Mouse (Mus musculus): ENCODE measurements around the gene Plbd1. TPM values are rescaled to one million over a fixed set of nuclear protein-coding genes. Genes with fewer than 3 reads are reported as not detected.

Plbd1 gene
- total and polyA plus RNA-seq, 2 experiments from 2014 or later: 11.9 to 13.3 TPM

DNA sequence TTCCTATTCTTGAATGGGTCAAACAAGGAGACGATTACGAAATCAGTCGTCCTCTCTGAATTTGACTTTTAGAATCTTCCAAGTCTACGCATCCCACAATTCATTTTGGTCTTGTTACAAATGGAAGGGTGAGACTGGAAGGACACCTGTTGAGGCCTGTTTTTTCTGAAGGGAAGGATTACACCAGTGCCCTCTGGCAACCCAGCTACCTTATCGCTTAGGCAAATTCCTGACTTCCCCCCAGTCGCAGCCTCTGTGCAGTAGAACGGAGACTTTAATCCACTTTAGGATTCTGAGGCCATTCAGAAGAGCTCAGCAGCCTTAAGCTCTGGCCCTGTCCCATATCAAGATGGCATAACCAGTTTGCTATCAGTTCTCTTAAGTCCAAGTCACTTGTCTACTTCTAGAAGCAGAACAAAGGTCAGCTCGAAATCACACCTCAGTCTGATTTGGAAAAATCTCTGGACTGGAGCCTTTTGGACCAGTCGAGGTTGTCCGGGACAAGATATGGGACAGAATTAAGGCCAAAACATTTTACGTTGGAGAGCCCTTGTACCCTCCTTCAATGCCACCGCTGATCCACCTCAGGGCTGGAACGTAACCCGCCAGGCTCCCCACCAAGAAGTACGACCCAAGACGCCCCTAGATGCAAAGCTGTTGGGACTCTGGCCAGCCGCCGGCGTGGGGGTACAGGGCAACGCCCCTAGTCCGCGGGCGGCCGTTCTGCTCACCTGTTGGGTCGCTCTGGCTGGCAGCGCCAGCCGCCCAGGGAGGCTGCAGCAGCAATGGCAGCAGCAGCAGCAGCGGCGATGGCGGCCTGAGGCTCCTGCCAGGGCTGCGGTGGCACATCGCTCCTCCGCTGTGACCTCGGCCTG lies 660 bp downstream of the Plbd1 start:
- Histone ChIP-seq H3K4me3 (ENCODE audit: low read depth, low read length) (peak overlapping the region; percentile 32), H3K27ac (ENCODE audit: low read depth) (no peak overlapping the region), H3K4me2 (ENCODE audit: low read depth, low read length) (peak overlapping the region; percentile 54), H3K27me3 (ENCODE audit: control insufficient read depth, insufficient read depth, low read length) (0 out of 2 replicates have a peak, but pooled peaks cover 11% of the 10 kb centered on the region), H3K9ac (replicated peaks; ENCODE audit: low read depth, low read length) (peak overlapping the region; percentile 45; the same call in 1 of the 2 replicates), H3K9me3 (replicated peaks; ENCODE audit: control insufficient read depth, low read length) (no peaks in the 10 kb centered on the region), H3K4me1 (ENCODE audit: control insufficient read depth, insufficient read depth) (no peaks in the 10 kb centered on the region), H3K36me3 (replicated peaks; ENCODE audit: control insufficient read depth, insufficient read depth, low read length) (no peaks in the 10 kb centered on the region)
- peak; percentile 13; the same call in 1 of the 2 replicates for ATAC-seq (ENCODE audit: insufficient read depth, low read depth)
- 18% methylated on average over 32 of the region's 34 CpGs for WGBS
- no peak for DNase-seq (ENCODE audit: low spot score)
- TF ChIP-seq CTCF (IDR thresholded peaks at IDR 0.05; ENCODE audit: low read depth): no peak
- TF ChIP-seq EP300 (IDR thresholded peaks at IDR 0.05; ENCODE audit: low read depth): no peak

DNA sequence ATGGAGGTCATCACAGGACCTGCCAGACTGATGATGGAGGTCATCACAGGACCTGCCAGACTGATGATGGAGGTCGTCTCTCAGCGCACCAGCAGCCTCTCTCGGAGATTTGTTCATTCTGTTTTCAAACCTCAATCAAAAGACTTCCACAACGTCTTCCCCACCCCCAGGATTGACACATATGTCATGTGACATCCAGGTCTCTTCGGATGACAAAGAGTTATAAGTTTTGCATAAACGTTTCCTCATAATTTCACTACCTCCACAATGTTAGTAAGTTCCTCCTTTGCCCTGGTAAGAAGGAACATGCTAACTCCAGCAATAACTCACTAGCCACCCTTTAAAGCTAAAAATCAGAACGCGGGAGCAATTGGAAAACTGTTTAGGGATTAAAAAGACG lies 2.5 kb downstream of the Plbd1 start:
- H3K27me3 ChIP-seq (ENCODE audit: control insufficient read depth, insufficient read depth, low read length): 0 out of 2 replicates have a peak, but pooled peaks cover 11% of the 10 kb centered on the region
- H3K4me2 ChIP-seq (ENCODE audit: low read depth, low read length): no peak overlapping the region
- H3K27ac ChIP-seq (ENCODE audit: low read depth): no peak overlapping the region
- no peak for DNase-seq (ENCODE audit: low spot score)
- WGBS: 87% methylated on average over 9 of the region's 9 CpGs
- no peaks in the 10 kb centered on the region for H3K36me3 ChIP-seq (replicated peaks; ENCODE audit: control insufficient read depth, insufficient read depth, low read length)
- H3K4me3 ChIP-seq (ENCODE audit: low read depth, low read length): no peak overlapping the region
- no peaks in the 10 kb centered on the region for H3K4me1 ChIP-seq (ENCODE audit: control insufficient read depth, insufficient read depth)
- H3K9ac ChIP-seq (replicated peaks; ENCODE audit: low read depth, low read length): no peak overlapping the region
- ATAC-seq (ENCODE audit: insufficient read depth, low read depth): no peak
- no peak for TF ChIP-seq CTCF (IDR thresholded peaks at IDR 0.05; ENCODE audit: low read depth)
- TF ChIP-seq EP300 (IDR thresholded peaks at IDR 0.05; ENCODE audit: low read depth): no peak
- no peaks in the 10 kb centered on the region for H3K9me3 ChIP-seq (replicated peaks; ENCODE audit: control insufficient read depth, low read length)

DNA sequence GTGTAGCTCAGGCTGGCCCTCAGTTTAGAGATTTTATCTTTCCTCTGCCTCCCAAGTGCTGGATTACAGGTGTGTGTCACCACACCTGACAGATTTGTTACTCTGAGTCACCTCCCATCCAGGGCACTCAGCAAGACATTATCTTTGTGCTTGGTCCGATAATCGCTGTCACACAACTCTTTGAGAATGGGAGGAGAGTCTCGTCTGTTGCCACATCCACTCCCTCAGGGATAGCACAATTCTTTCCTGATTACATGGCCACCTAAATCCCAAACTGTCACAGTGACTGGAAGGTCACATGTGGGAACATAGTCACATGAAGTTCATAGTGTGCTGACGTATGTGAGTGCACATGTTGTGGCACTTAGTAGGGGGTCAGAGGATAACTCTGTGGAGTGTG lies 3.4 kb downstream of the Plbd1 start:
- H3K36me3 ChIP-seq (replicated peaks; ENCODE audit: control insufficient read depth, insufficient read depth, low read length): no peaks in the 10 kb centered on the region
- no peak overlapping the region for H3K9ac ChIP-seq (replicated peaks; ENCODE audit: low read depth, low read length)
- H3K4me3 ChIP-seq (ENCODE audit: low read depth, low read length): no peak overlapping the region
- DNase-seq (ENCODE audit: low spot score) (no peak), ATAC-seq (ENCODE audit: insufficient read depth, low read depth) (no peak)
- no peak overlapping the region for H3K27ac ChIP-seq (ENCODE audit: low read depth)
- no peak overlapping the region for H3K4me2 ChIP-seq (ENCODE audit: low read depth, low read length)
- 69% methylated on average over 4 of the region's 4 CpGs for WGBS
- H3K27me3 ChIP-seq (ENCODE audit: control insufficient read depth, insufficient read depth, low read length): 0 out of 2 replicates have a peak, but pooled peaks cover 6% of the 10 kb centered on the region
- no peaks in the 10 kb centered on the region for H3K4me1 ChIP-seq (ENCODE audit: control insufficient read depth, insufficient read depth)
- no peaks in the 10 kb centered on the region for H3K9me3 ChIP-seq (replicated peaks; ENCODE audit: control insufficient read depth, low read length)
- TF ChIP-seq EP300 (IDR thresholded peaks at IDR 0.05; ENCODE audit: low read depth) (no peak), CTCF (IDR thresholded peaks at IDR 0.05; ENCODE audit: low read depth) (no peak)

DNA sequence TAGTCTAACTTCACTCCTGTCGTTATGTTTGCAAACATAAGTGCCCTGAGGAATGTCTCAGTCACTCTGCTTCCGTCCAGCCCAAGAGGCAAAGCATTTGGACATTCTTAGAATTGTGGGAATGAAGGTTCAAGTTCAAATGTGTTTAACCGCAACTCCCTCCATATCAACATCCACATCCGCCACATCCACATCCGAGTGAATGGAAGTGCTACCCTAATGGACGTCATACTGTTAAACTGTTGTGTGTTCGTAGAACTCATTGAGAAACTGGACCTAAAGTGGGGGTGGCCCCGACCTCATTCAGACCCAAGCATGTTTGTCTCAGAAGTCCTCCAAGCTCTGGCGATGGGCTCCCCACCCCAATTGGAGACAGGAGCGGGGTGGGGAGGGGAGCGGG lies 5.9 kb downstream of the Plbd1 start:
- peak overlapping the region; percentile 27; the same call in 1 of the 2 replicates for H3K4me2 ChIP-seq (ENCODE audit: low read depth, low read length)
- H3K4me3 ChIP-seq (ENCODE audit: low read depth, low read length): no peak overlapping the region
- no peak overlapping the region for H3K9ac ChIP-seq (replicated peaks; ENCODE audit: low read depth, low read length)
- 68% methylated on average over 11 of the region's 11 CpGs for WGBS
- H3K27me3 ChIP-seq (ENCODE audit: control insufficient read depth, insufficient read depth, low read length): no peaks in the 10 kb centered on the region
- ATAC-seq (ENCODE audit: insufficient read depth, low read depth) (no peak), DNase-seq (ENCODE audit: low spot score) (no peak)
- no peak overlapping the region for H3K27ac ChIP-seq (ENCODE audit: low read depth)
- TF ChIP-seq EP300 (IDR thresholded peaks at IDR 0.05; ENCODE audit: low read depth) (no peak), CTCF (IDR thresholded peaks at IDR 0.05; ENCODE audit: low read depth) (no peak)
- H3K36me3 ChIP-seq (replicated peaks; ENCODE audit: control insufficient read depth, insufficient read depth, low read length): no peaks in the 10 kb centered on the region
- peaks cover 4% of the 10 kb centered on the region; the same call in 1 of the 2 replicates for H3K4me1 ChIP-seq (ENCODE audit: control insufficient read depth, insufficient read depth)
- H3K9me3 ChIP-seq (replicated peaks; ENCODE audit: control insufficient read depth, low read length): no peaks in the 10 kb centered on the region

DNA sequence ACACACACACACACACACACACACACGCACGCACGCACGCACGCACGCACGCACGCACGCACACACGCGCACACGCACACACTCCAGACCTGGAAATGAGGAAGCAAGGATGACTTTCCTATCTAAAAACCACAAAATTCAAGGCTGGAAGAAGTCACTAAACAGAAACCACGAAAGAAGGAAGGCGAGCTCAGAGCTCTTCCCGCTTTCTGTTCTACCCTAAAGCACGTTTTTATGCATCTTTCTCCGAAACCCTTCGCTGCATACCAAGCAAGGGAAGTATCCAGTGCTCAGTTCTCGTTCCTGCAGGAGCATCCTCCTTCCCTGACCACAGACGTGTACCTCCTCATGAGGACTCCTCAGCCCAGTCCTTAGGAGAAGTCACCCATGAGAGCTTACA lies 7.3 kb downstream of the Plbd1 start:
- Histone ChIP-seq H3K36me3 (replicated peaks; ENCODE audit: control insufficient read depth, insufficient read depth, low read length) (no peaks in the 10 kb centered on the region), H3K9me3 (replicated peaks; ENCODE audit: control insufficient read depth, low read length) (no peaks in the 10 kb centered on the region), H3K4me3 (ENCODE audit: low read depth, low read length) (no peak overlapping the region), H3K4me2 (ENCODE audit: low read depth, low read length) (no peak overlapping the region), H3K9ac (replicated peaks; ENCODE audit: low read depth, low read length) (no peak overlapping the region), H3K27me3 (ENCODE audit: control insufficient read depth, insufficient read depth, low read length) (no peaks in the 10 kb centered on the region), H3K27ac (ENCODE audit: low read depth) (no peak overlapping the region), H3K4me1 (ENCODE audit: control insufficient read depth, insufficient read depth) (peaks cover 4% of the 10 kb centered on the region; the same call in 1 of the 2 replicates)
- DNase-seq (ENCODE audit: low spot score) (no peak), ATAC-seq (ENCODE audit: insufficient read depth, low read depth) (no peak)
- TF ChIP-seq CTCF (IDR thresholded peaks at IDR 0.05; ENCODE audit: low read depth): no peak
- no peak for TF ChIP-seq EP300 (IDR thresholded peaks at IDR 0.05; ENCODE audit: low read depth)
- WGBS: 86% methylated on average over 20 of the region's 20 CpGs

All from heart, postnatal 0 days (tissue).